Mouse (Mus musculus) T-helper 17 cell (primary cell): ENCODE measurements around the gene Olfr424.

Experiments used
- in situ Hi-C, 2 experiments: fragments of 300-600 bp; cut with MboI, MseI; formaldehyde crosslinking; loops; 1 replicate in 1 of 2; 2 replicates in 1 of 2; pipeline ENCODE4 v1.15.1; 2025; ENCODE audit warnings: high pct_unique_total_duplicates in 2 of 2

Olfr424 gene

GRCm38 (mm10) chr1:174131217-174131616 lies at the start of gene Olfr424:
Gene Olfr424, plus strand, starts transcription at chr1:174131517.
- in situ Hi-C loops: no loop called here

- in situ Hi-C loops: no loop called here
These were observed 47.3 kb upstream of the Olfr424 start, which contains the start of gene Olfr429 for GRCm38 (mm10) chr1:174084031-174084430. Gene Olfr429, plus strand, starts transcription at chr1:174084331.

GRCm38 (mm10) chr1:174096591-174096990 lies 34.7 kb upstream of the Olfr424 start, which contains the start of gene Olfr427:
Gene Olfr427, plus strand, starts transcription at chr1:174096891.
- in situ Hi-C loops: no loop called here

GRCm38 (mm10) chr1:174103735-174104134 lies 27.6 kb upstream of the Olfr424 start:
- in situ Hi-C loops: no loop called here

GRCm38 (mm10) chr1:174121062-174121461 lies 10.3 kb upstream of the Olfr424 start, which contains the start of gene Olfr231:
Gene Olfr231, minus strand, starts transcription at chr1:174121162.
- in situ Hi-C loops: no loop called here

GRCm38 (mm10) chr1:174131999-174132398 lies 682 bp downstream of the Olfr424 start:
- in situ Hi-C loops: no loop called here

- in situ Hi-C loops: no loop called here
These were observed 10.1 kb downstream of the Olfr424 start for GRCm38 (mm10) chr1:174141384-174141783.

- in situ Hi-C loops: no loop called here
These were observed 15.4 kb downstream of the Olfr424 start for GRCm38 (mm10) chr1:174146696-174147095.

- in situ Hi-C loops: no loop called here
These were observed 18.0 kb downstream of the Olfr424 start for GRCm38 (mm10) chr1:174149289-174149688.

- in situ Hi-C loops: no loop called here
These were observed 24.0 kb downstream of the Olfr424 start, which contains the start of gene Olfr420 for GRCm38 (mm10) chr1:174155333-174155732. Gene Olfr420, plus strand, starts transcription at chr1:174155633.

- in situ Hi-C loops: no loop called here
These were observed 26.3 kb downstream of the Olfr424 start for GRCm38 (mm10) chr1:174157622-174158021.

- in situ Hi-C loops: no loop called here
These were observed 27.2 kb downstream of the Olfr424 start for GRCm38 (mm10) chr1:174158512-174158911.

GRCm38 (mm10) chr1:174159095-174159494 lies 27.8 kb downstream of the Olfr424 start:
- in situ Hi-C loops: no loop called here

- in situ Hi-C loops: loop anchor here in 1 of 2 experiments (5.0 kb wide), 1 partner anchor 298 kb away; no protein-coding TSS in a partner anchor
These were observed 37.7 kb downstream of the Olfr424 start for GRCm38 (mm10) chr1:174169024-174169423.

GRCm38 (mm10) chr1:174170706-174171501 lies 39.6 kb downstream of the Olfr424 start:
- in situ Hi-C loops: no loop called here

- in situ Hi-C loops: no loop called here
These were observed 40.2 kb downstream of the Olfr424 start for GRCm38 (mm10) chr1:174171537-174171936.

GRCm38 (mm10) chr1:174172605-174173004 lies 41.3 kb downstream of the Olfr424 start, which contains the start of gene Spta1:
Gene Spta1, plus strand, starts transcription at chr1:174172776.
- in situ Hi-C loops: no loop called here
